Mouse (Mus musculus): ENCODE data around the gene Adarb2. TPM values are rescaled to one million over a fixed set of nuclear protein-coding genes. Genes with fewer than 3 reads are reported as not detected.

Adarb2 gene
- polyA plus RNA-seq, 1 experiment = 8.3 TPM

DNA sequence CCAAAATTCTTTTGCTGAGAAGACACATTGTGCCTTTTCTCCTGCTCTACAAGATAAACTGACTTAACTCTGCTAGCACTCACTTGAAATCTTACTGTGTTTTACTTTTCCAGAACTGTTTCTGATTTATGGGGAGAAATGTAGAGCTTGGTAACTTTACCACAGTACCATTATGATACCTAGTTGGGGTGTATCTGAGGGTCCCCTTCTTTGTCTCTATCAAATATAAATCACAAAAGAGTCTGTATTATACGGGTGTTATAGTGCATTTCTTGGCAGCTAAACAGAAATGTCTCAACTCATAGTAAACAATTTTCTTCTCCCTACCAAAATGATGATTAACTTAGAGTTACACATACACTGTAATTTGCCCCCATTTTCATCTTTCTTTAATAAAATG, 162.9 kb downstream of the Adarb2 start:
- no peak for TF ChIP-seq CTCF (IDR thresholded peaks at IDR 0.05; ENCODE audit: extremely low read depth, insufficient read depth, low read length)
- no peak for TF ChIP-seq POLR2A (IDR thresholded peaks at IDR 0.05; ENCODE audit: extremely low read depth, insufficient read depth, low read length)
- Histone ChIP-seq H3K4me3 (ENCODE audit: insufficient read depth, low read length) (no peak overlapping the region), H3K27ac (ENCODE audit: insufficient read depth, low read length) (no peak overlapping the region), H3K4me1 (ENCODE audit: control insufficient read depth, insufficient read depth, low read length) (no peaks in the 10 kb centered on the region)

DNA sequence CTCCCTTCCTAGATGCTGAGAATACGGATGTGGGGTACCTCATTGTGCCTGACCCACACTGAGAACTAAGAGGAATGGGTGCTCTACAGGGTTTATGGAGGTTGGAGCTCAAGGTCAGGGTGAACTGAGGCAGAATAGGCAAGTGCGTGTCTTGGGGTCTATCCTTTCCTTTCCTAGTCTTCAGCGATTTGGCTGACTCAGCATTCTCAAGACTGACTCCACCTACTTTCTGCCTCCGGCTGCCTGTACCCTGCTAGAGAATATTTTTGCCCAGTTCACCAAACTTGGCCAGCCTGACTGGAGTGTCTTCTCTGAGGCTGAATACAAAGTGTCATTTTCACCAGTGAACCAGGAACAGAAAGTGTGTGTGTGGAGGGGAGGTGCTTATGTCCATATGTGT, 163.4 kb downstream of the Adarb2 start:
- Histone ChIP-seq H3K4me1 (ENCODE audit: control insufficient read depth, insufficient read depth, low read length) (no peaks in the 10 kb centered on the region), H3K4me3 (ENCODE audit: insufficient read depth, low read length) (no peak overlapping the region), H3K27ac (ENCODE audit: insufficient read depth, low read length) (no peak overlapping the region)
- TF ChIP-seq CTCF (IDR thresholded peaks at IDR 0.05; ENCODE audit: extremely low read depth, insufficient read depth, low read length) (no peak), POLR2A (IDR thresholded peaks at IDR 0.05; ENCODE audit: extremely low read depth, insufficient read depth, low read length) (no peak)

DNA sequence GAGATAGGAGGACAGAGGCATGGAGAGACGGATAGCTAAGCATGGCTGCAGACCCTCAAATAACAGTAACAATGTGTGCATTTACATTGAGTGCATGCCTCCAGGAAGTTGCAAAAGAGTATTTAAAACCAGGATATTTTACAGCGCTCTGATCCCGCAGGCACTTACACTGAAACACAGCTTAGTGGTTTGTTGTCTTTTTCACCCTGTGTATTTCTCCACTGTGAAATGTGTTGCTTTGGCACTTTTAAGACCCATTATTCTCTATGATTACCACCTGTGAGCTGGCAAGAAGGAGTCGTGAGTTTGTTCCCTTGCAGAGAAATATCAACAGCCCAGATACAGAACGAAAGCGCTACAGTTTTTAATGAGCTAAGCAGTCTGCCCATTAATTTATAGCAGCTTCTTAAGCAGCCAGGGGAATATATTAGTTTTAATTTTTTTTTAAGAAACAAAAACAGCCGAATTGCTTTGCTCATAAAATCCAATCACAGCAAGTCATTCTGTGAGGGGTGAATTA, 167.3 kb downstream of the Adarb2 start:
- TF ChIP-seq CTCF (IDR thresholded peaks at IDR 0.05; ENCODE audit: extremely low read depth, insufficient read depth, low read length) = no peak
- TF ChIP-seq POLR2A (IDR thresholded peaks at IDR 0.05; ENCODE audit: extremely low read depth, insufficient read depth, low read length) = no peak
- H3K4me3 ChIP-seq (ENCODE audit: insufficient read depth, low read length) = no peak overlapping the region
- H3K27ac ChIP-seq (ENCODE audit: insufficient read depth, low read length) = no peak overlapping the region
- H3K4me1 ChIP-seq (ENCODE audit: control insufficient read depth, insufficient read depth, low read length) = no peaks in the 10 kb centered on the region

DNA sequence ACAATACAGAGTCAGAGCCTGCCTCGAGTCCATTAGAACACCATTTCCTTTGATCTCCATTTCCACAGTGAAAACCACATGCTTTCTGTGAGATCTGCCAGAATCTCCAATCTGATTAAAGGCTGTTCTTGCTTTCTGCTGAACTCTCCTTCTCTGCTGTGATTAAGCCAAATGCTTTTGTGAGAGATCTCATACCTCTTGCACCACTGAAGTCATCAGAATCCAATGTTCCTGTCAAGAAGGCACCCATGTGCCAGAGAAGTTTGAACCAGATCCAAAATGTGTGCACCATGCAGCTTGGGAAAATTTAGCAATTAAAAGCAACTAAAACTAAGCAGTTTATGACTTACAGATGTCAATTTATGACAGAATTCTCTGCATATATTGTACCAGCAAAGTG, 185.9 kb downstream of the Adarb2 start:
- Histone ChIP-seq H3K4me3 (ENCODE audit: insufficient read depth, low read length) (no peak overlapping the region), H3K27ac (ENCODE audit: insufficient read depth, low read length) (no peak overlapping the region), H3K4me1 (ENCODE audit: control insufficient read depth, insufficient read depth, low read length) (no peaks in the 10 kb centered on the region)
- TF ChIP-seq CTCF (IDR thresholded peaks at IDR 0.05; ENCODE audit: extremely low read depth, insufficient read depth, low read length) = no peak

DNA sequence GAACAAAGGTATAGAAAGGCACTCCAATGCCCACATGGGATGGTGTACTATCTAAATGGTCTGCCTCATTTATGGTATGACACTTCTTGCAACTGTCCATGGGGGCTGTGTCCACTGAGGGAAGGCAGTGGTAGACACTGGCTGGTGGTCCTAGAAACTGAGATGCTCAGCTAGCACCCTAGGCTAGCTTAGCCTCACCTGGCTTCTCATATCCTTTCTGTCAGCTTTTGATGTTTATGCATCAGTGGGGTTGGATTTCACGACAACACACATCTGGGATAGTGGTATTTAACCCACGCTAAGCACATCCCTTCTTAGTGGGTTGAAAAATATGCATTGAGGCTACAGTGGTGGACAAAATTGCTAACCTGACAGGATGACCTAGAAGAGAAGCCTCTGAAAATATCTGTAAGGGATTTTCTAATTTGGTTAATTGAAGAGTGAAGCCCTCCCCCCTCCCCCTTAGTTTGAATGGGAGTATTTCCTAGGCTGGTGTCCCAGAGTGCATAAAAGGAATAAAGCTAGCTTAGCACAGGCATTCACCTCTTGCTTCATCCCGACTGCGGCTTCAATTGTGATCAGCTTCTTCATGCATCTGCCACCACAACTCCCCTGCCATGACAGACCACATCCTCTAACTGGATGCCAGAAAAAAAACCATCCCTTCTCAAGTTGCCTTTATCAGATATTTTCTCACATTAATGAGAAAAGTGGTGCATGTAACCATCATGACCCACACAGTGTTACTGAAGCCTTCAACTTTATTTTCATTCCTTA, 197.8 kb downstream of the Adarb2 start:
- Histone ChIP-seq H3K4me1 (ENCODE audit: control insufficient read depth, insufficient read depth, low read length) (no peaks in the 10 kb centered on the region), H3K4me3 (ENCODE audit: insufficient read depth, low read length) (no peak overlapping the region), H3K27ac (ENCODE audit: insufficient read depth, low read length) (no peak overlapping the region)
- TF ChIP-seq POLR2A (IDR thresholded peaks at IDR 0.05; ENCODE audit: extremely low read depth, insufficient read depth, low read length) (no peak), CTCF (IDR thresholded peaks at IDR 0.05; ENCODE audit: extremely low read depth, insufficient read depth, low read length) (no peak)

DNA sequence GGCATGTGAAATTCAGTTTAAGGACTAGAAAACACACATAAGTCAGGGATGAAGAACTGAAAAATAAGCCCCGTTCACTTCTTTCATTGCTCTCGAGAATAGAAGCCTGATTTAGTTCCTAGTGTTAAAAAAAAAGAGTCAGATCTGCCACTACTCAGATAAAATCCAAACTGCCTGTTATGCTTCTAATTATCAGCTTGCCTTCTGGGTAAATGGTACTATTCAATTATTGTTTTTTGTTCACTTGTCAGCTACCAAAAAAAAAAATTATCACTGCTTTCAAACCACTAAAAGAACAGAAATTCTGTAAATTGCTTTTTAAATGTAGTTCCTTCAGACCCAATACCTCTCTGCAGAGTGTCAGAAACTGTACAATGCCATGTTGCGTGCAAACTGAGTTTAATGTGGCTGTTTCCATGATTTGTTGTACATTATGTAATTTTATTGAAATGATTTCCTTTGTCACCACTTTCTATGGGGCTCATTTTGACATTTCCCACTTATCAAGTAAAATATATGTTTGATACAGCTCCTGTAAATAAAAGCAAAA, 199.7 kb downstream of the Adarb2 start:
- Histone ChIP-seq H3K27ac (ENCODE audit: insufficient read depth, low read length) (no peak overlapping the region), H3K4me1 (ENCODE audit: control insufficient read depth, insufficient read depth, low read length) (no peaks in the 10 kb centered on the region), H3K4me3 (ENCODE audit: insufficient read depth, low read length) (no peak overlapping the region)
- TF ChIP-seq POLR2A (IDR thresholded peaks at IDR 0.05; ENCODE audit: extremely low read depth, insufficient read depth, low read length) (no peak), CTCF (IDR thresholded peaks at IDR 0.05; ENCODE audit: extremely low read depth, insufficient read depth, low read length) (no peak)

DNA sequence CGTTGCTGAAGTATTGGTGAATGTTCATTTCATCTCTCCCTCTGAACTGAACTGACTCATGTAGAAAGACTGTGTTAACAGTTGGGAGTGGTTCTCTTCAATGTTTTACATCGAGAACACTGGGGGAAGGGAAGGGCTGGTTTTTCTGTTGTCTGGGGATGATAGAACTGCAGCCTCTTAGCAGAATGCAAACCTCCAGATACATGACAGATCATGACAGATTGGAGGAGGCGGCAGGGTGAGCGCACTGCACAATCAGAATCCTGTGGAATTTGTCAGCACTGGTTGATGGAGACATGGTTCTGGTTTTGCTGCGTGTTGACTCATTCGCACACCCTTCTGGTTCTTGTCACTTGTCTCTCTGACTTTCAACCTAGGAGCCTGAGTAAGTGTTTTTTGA, 203.4 kb downstream of the Adarb2 start:
- TF ChIP-seq POLR2A (IDR thresholded peaks at IDR 0.05; ENCODE audit: extremely low read depth, insufficient read depth, low read length) = no peak
- no peak for TF ChIP-seq CTCF (IDR thresholded peaks at IDR 0.05; ENCODE audit: extremely low read depth, insufficient read depth, low read length)
- Histone ChIP-seq H3K4me3 (ENCODE audit: insufficient read depth, low read length) (no peak overlapping the region), H3K27ac (ENCODE audit: insufficient read depth, low read length) (no peak overlapping the region), H3K4me1 (ENCODE audit: control insufficient read depth, insufficient read depth, low read length) (no peaks in the 10 kb centered on the region)

DNA sequence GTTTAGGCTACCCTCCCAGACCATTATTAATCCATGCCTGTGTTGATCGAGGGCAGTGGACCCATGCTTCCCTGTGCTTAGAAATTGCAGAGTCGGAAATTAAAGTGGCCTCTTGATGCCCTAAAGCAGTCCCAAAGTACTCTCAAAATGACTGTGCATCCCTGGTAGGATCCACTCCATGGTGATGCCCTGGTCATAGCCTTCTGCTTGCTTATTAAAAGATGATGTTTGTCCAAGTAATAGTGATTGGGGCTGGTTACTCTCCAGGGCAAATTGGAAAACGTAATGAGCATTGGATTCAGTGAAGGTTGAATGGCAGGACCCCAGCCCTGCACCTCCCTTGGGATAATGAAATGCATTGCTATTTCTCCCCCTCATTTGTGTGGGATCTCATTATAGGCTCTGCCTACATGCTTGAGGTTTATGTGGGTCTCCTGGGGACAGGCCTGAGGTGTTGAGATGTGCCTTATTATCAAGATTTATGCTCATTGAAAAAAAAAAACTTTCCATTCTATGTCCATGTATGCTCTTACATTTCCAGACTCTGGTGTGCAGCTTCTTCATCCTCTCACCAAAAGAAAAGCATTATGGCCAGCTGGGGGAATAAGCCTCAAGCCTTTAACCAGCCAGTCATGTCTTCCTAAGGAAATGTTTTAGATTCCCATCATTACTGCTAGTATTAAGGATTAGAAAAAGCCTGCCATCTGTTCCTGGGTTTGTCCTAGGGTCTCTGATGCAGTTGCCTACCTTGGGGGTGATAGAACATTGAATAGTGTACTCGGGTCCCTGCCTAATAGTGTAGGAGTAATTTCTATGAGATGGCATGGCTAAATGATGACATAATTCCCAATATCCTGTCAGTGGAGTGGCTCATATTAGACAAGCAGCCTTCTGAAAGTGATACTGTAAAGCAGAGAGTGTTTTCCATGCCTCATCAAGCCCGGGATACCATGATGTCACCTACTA, 208.0 kb downstream of the Adarb2 start:
- no peak overlapping the region for H3K4me3 ChIP-seq (ENCODE audit: insufficient read depth, low read length)
- no peaks in the 10 kb centered on the region for H3K4me1 ChIP-seq (ENCODE audit: control insufficient read depth, insufficient read depth, low read length)
- TF ChIP-seq POLR2A (IDR thresholded peaks at IDR 0.05; ENCODE audit: extremely low read depth, insufficient read depth, low read length) (no peak), CTCF (IDR thresholded peaks at IDR 0.05; ENCODE audit: extremely low read depth, insufficient read depth, low read length) (no peak)
- H3K27ac ChIP-seq (ENCODE audit: insufficient read depth, low read length) = no peak overlapping the region

DNA sequence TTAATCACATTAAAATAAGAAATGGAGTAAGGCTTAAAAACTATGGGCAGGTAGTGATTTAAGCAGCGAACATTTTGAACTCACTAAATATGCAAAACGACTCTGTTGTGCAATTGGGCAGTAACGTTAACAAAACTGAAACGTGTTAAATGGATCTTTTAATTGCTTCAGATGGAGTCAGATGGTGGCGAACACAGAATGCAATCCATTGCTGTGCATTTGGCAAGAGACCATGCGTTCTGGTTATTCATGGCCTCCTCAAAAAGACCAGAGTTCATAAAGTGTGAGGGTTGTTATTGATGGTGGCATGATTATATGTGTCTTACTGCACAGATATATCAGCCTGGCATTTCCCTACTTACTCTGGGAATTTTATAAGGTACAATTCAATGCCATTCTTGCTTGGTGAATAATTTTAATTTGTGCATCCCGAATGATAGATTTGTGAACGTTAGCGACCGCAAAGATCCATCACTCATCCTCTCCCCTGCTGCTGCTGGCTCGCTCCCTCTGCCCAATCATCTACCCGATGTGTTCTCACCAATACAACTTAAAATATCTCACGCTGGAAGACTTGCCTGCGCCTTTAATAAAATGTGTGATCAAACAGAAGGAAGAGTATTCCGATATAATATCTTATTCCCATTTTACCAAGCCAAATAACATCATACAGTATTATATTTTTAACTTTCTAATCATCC, 221.5 kb downstream of the Adarb2 start:
- TF ChIP-seq POLR2A (IDR thresholded peaks at IDR 0.05; ENCODE audit: extremely low read depth, insufficient read depth, low read length) = no peak
- TF ChIP-seq CTCF (IDR thresholded peaks at IDR 0.05; ENCODE audit: extremely low read depth, insufficient read depth, low read length) = no peak
- H3K27ac ChIP-seq (ENCODE audit: insufficient read depth, low read length) = no peak overlapping the region
- H3K4me1 ChIP-seq (ENCODE audit: control insufficient read depth, insufficient read depth, low read length) = no peaks in the 10 kb centered on the region
- no peak overlapping the region for H3K4me3 ChIP-seq (ENCODE audit: insufficient read depth, low read length)
